Mouse (Mus musculus) layer of hippocampus, postnatal 36 days (tissue): Measurements from ENCODE around the gene Tcte1. TPM values are rescaled to one million over a fixed set of nuclear protein-coding genes. Genes with fewer than 3 reads are reported as not detected.

Experiments used
- DNase-seq, 2 experiments: peaks; one replicate each; pipeline ENCODE4 v3.0.0; 2022
- total RNA-seq, 2 experiments: library from RNA; stranded (reverse); gene quantifications; 2 replicates each; pipeline ENCODE4 v1.2.3; 2021

The Tcte1 gene
- total RNA-seq, 2 experiments from 2014 or later: 0.43 to 0.65 TPM

GRCm38 (mm10) chr17:45565103-45565502 is 41.9 kb downstream of the Tcte1 start:
- no peak for DNase-seq

DNA sequence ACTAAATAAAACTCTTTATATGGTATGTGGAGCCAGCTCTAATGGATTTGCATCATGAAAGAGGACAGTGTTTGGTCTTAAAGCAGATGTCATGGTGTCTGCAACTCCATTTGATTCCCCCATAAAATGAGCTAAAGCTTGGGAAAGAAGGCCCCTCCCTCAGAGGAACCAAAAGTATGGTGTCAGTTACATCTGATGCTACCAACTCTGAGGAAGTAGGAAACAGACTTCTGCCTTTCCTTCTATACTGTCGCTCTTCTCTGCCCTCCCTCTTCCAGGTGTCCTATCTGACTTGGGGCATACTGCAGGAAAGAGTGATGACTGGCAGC is 42.8 kb downstream of the Tcte1 start:
- no peak for DNase-seq

GRCm38 (mm10) chr17:45566360-45567161 is 43.3 kb downstream of the Tcte1 start:
- DNase-seq: no peak

- DNase-seq: no peak
These were observed 43.9 kb downstream of the Tcte1 start for GRCm38 (mm10) chr17:45567162-45567601.

DNA sequence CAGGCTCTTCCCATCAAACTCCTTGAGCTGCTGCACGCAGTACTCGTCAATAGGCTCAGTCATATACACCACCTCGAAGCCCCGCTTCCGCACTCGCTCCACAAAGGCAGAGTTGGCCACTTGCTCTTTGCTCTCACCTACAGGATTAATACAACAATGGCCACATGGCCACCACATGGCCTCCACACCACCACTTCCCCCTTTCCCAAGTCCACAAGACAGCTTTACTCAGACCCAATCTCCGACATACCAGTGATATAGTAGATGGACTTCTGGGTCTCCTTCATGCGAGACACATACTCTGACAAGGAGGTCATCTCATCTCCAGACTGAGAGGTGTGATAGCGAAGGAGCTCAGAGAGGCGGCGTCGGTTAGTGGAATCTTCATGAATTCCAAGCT is 45.8 kb downstream of the Tcte1 start:
- no peak for DNase-seq

- DNase-seq: no peak
These were observed 46.8 kb downstream of the Tcte1 start for GRCm38 (mm10) chr17:45569999-45570398.

DNA sequence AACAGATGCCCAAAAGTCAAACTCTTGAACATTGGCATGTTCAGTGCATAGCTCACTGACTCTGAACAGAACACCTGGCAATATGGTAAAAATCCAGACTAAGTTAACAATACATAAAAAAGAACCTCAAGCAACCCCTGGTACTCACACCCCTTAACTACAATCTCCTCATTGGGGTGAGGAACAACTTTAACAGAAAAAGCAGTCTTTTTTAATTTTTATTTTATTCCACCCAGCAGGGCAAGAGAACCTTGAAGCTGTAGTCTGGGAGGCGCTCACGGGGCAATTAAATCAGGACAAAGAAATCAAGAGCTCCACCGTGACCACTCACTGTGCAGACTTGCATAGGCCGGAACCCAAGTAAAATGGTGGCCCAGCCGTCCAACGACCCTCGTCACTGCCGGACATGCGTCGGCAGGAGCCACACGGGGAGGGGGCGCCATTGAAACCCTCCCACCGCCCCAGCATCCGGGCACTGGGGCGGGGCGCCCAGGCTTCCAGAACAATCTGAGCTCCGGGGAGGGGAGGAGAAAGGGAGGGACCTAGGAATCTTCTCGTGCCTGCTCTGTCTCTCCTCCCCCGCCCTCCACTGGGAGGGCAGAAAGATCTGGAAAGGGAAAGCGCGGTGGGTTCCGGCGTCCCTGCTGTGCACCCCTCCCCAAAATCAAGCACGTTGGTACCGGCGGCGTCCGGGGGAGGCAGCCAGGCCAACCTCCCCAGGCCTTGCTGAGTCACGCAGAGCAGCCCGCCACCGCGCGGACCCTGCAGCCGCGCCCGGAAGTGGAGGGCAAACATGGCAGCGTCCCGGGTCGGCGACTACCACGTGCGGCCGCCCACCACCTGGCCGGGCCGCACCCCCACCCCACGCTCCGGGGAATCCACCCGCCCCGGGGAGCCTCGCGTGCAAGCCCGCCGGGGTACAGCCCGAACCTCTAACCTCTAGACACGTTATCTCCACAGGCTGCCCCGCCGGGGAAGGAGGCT is 49.2 kb downstream of the Tcte1 start:
- peak; percentile 78 to 82 for DNase-seq

DNA sequence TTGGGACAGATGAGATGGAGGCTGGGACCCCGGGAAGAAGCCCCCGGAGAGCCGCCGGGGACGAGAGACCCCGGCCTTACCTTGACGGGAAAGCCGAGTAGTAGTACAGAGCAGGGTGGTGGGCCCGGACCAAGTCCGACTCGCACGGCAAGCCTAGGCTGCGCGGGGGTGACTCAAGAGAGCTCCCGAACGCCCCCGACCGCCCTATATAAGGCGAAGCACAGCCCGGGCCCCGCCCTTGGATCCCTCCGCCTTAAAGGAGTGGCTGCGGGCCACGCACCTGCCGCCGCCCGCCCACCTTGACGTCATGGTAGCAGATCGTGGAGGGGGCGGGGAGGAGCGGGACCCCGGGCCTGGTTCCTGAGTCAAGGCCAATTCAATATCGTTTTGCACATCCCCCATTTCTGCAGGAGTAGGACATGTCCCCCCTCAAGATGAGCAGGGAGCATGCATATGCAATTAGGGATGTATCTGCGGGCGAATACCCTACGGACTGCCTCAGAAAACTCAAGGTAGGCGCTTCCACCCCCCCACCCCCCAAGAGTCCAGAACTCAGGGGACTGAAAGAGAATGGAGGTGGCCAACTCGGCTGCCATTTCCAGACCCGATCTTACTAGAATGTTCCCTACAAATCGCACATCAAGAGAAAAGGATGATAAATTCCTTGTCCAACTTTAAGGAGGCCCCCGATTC is 50.0 kb downstream of the Tcte1 start, which contains the start of gene Hsp90ab1:
Hsp90ab1 (minus strand) TSS at position 185 of the 693 bp plus-strand sequence.
- DNase-seq: peak; percentile 99 to 100

DNA sequence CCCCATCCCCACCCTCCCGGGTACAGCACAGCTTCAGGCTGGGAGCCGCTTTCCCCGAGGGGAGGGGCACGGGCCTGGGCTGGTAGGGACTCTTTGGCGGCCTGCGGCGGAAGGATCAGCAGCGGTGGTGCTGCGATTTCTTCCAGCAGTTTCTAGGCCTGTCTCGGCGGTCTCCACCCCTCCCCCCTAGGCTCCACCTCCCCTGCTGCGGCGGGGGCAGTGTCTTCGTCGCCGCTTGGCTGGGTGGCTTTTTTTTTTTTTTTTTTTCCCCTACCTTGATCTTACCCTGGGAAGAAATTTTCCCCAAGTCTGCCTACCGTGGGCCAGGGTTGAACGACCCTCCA is 50.5 kb downstream of the Tcte1 start:
- DNase-seq: peak; percentile 96 to 97

GRCm38 (mm10) chr17:45574129-45574761 is 51.0 kb downstream of the Tcte1 start:
- DNase-seq: peak; percentile 88 to 90

- no peak for DNase-seq
These were observed 52.1 kb downstream of the Tcte1 start for GRCm38 (mm10) chr17:45575123-45575897.

- DNase-seq: no peak
These were observed 55.0 kb downstream of the Tcte1 start for GRCm38 (mm10) chr17:45578242-45578641.

DNA sequence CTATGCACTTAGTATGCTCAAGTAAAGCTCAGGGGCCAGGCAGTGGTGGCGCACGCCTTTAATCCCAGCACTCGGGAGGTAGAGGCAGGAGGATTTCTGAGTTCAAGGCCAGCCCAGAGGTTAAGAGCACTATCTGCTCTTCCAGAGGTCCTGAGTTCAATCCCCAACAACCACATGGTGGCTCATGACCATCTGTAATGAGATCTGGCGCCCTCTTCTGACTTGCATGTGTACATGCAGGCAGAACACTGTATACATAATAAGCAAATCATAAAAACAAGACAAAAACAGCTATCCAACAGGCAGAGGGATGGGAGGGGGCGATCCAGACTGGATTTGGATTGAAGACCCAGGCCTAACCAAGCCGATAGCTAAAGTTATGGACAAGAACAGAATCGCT is 55.6 kb downstream of the Tcte1 start:
- no peak for DNase-seq

- DNase-seq: no peak
These were observed 56.3 kb downstream of the Tcte1 start for GRCm38 (mm10) chr17:45579554-45579953.

DNA sequence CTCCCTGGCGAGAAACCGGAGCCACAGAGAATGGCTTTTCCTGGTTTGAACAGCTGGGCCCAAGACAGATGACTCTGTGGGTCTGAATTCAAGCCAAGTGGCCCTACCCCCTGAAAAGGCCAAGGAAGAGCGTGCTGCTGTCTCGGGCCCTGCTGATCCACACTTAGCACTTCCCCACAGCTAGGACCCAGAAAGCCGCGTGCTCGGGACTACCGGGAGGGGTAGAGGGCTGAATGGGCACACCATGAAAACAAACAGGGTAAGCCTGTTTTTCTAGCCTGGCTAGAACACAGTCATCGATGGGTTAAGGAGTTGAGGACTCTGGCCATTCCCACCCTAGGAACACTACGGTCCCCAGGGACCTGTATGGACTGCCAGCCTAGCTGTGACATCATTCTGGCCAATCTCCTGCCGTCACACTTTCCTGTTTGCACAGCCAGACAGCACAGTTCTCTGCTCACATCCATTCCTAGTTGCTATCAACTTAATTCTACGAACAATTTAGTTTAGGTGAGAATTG is 57.8 kb downstream of the Tcte1 start:
- no peak for DNase-seq

DNA sequence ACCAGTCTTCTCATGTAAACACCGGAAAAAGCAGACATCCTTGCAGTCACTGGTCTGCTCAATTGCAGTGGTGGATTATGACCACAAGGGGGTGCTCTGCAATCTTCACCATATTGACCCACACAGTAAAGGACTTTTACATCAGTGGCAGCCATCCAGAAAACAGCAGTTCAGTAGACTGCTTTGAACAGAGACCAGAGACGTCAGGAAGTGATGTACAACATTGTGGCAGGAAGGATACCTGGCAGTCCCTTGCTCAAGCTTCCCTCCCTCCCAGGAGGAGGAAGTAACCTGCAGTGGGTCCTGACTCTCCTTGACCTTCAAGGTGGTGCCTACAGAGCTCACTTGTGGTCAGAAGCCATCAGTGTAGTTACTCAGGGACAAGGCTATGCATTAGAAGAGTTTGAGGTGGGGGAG is 58.3 kb downstream of the Tcte1 start:
- DNase-seq: peak in 1 of 2 experiments; percentile 59

GRCm38 (mm10) chr17:45582188-45582587 is 59.0 kb downstream of the Tcte1 start:
- DNase-seq: no peak

GRCm38 (mm10) chr17:45582715-45583355 is 59.6 kb downstream of the Tcte1 start:
- no peak for DNase-seq

DNA sequence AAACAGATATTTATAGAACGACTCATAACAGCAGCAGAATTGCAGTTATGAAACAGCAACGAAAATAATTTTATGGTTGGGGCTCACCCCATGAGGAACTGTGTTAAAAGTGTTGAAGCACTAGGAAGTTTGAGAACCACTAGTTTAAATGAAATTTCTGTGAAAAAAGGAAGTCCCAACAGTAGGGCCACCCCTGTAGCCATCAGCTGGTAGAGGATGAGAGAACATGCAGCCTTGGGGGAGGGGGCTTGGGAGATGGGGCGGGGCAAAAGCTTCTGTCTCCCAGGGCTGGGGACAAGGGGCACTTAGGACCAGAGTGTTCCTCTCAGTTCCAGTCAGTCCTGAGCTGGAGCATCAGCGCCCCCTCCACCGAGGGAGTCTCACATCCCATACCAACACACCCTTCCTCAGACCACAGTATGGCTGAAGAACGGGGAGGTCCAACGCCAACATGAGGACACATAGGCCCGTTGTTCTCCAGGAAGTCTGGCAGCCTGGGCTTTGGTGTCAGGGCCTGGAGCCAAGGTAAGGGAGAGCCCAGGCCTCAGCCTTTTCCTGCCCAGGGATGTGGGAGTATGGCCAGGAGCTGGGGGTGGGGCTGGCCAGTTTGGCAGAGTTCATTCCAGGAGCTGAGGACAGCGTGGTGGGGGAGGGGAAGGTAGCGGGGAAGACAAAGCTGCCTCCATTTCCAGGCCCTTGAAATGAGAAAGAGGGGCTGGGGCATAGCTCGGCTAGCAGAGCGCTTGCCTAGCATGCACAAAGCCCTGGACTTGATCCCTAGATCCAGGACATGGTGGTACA is 61.1 kb downstream of the Tcte1 start:
- DNase-seq: peak; percentile 65 to 75
